Mouse (Mus musculus) testis, postnatal 10 days (tissue): ENCODE measurements around the gene Psme3.

Source experiments
- DNase-seq: peaks from one replicate; pipeline ENCODE4 v3.0.0; 2021; ENCODE audit warnings: low spot score

The Psme3 gene

GRCm38 (mm10) chr11:101353436-101353835 is 37.4 kb downstream of the Psme3 start:
- no peak for DNase-seq

- no peak for DNase-seq
Measured at GRCm38 (mm10) chr11:101354438-101355010, 38.5 kb downstream of the Psme3 start.

GRCm38 (mm10) chr11:101355916-101356315 is 39.9 kb downstream of the Psme3 start:
- no peak for DNase-seq

- DNase-seq, result no peak
Measured at GRCm38 (mm10) chr11:101357505-101358182, 41.6 kb downstream of the Psme3 start.

DNA sequence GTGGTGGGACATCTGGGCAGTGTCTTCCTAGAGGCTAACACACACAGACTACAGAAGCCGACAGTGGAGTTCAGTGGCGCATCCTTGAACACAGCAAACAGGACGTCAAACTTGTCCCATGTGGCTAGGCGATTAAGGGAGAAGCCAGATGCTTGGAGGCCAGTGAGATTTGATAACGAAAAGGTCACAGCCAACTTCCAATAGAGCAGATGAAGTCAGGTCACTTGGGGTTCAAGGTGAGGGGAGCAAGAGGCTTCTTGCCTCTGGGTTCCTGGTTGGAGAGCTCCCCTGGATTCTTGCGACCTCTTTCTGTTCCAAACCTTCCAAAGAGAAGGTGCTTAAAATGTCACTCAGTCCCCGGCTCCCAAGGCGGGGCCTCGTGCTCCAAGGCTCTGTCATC is 43.8 kb downstream of the Psme3 start:
- DNase-seq, result no peak

DNA sequence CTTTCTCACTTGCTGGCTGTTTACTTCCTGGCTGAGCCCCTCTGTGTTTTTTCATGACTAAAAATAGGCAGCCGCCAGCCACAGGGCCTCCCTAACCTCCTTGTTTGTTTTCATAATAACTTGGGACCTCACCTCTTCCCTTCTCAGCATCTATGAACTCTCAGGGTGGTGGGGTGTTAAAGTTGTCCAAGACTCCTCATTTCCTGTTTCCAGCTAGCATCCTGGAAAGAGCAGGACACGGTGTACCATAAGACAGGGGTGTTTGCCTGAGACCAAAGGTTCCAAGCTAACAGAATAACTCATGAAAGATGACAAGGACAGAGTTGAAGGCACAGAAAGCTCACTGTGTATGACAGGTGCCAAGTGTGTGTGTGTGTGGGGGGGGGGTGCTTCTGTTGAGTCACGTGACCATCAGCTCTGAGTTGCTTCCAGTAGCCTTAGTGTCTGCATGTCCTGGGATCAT is 44.7 kb downstream of the Psme3 start:
- no peak for DNase-seq

DNA sequence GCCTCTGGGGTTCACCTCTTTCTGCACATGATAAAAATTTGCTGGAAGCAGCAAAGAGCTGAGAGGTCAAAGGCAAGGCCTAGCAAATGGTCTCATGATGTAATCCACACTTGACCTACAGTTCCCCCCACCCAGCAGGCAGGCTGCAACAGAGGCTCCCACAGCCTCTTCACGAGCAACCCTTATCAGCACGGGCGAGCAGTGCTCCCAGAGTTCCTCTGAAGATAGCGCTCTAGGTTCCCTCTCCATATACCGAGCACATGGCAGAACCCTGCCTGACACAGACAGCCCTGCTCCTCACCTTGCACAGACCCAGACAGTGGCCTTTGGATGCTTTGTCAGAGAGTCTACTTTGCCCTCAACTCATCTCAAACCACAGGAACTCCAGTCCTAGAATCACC is 48.5 kb downstream of the Psme3 start:
- no peak for DNase-seq

DNA sequence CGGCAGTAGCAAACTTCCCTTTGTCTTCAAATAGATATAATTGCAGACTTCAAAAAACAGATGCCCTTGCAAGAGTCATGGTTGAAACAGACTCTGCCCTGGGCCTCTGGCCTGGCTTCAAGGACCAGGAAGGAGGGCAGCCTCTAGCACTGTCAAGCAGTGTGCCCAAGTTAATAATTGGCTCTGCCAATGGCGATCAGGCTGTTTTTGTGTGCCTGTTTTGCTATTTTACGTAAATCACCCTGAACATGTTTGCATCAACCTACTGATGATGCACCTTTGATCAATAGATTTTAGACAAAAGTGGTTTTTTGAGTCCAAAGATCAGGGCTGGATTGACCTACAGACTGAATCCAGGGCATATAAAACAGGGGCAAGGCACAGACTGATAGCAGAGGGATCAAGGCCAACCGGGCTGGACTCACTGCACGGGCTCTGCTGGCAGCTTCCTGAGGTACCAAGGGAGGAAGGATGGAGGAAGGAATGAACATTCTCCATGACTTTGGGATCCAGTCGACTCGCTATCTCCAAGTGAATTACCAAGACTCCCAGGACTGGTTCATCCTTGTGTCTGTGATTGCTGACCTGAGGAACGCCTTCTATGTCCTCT is 51.4 kb downstream of the Psme3 start, which contains the start of gene G6pc:
G6pc (plus strand) TSS at position 236 of the 610 bp plus-strand sequence.
- no peak for DNase-seq

GRCm38 (mm10) chr11:101370141-101370540 is 54.1 kb downstream of the Psme3 start:
- DNase-seq, result no peak
